Comparison of ENCODE assay signal across 28 mouse cellular contexts in the genomic region with DNA sequence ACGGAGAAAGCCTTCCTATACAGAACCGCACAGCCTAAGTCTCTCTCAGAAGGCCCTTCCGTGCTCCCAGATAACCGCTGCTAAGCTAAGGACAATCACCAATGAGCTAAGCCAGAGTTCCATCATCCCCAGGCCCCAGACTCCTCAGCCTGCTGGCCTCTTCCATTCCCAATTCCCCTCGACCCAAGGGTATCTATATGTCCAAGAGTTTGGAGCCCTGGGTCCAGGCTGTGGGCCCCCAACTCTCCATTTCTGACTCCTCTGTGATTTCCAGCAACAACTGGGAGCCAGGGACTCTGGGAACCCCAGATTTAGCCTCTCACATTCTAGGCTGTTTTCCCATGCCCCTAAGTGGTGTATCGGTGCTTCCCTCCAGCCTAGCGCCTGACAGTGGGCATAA.
DNase-seq lines count a peak whose midpoint lies in the region; ATAC-seq and TF ChIP-seq lines count a peak whose summit lies in the region.
"Had no signal": no experiment of that assay in that cellular context is flagged by ENCODE, and none has a peak within 500 bp of the region (broad histone marks: within the 10 kb centered on the region; RNA-seq: fewer than 3 reads in every experiment).

No protein-coding gene starts in this region.

- H3K27ac ChIP-seq in forebrain, embryonic 10.5 days: peak overlapping the region; percentile 26; the same call in 1 of the 2 replicates
- H3K27ac ChIP-seq in forebrain, embryonic 12.5 days: no peak overlapping the region
- H3K27ac ChIP-seq in heart, embryonic 10.5 days: no peak overlapping the region
- H3K27ac ChIP-seq in midbrain, embryonic 11.5 days (ENCODE audit: low read depth, low read length): no peak overlapping the region
- no peak overlapping the region for H3K27ac ChIP-seq in midbrain, embryonic 15.5 days
- peak overlapping the region; percentile 54 for H3K27ac ChIP-seq in small intestine, adult 2 months (ENCODE audit: insufficient read depth, low read depth, low read length)
- H3K27ac ChIP-seq: embryonic facial prominence, embryonic 12.5 days; forebrain, embryonic 13.5 days; forebrain, embryonic 15.5 days had no signal

- TF ChIP-seq CTCF in small intestine, adult 2 months (IDR thresholded peaks at IDR 0.05; ENCODE audit: extremely low read depth, insufficient read length, insufficient replicate concordance, low read depth, low read length): no peak

- H3K4me2 ChIP-seq in forebrain, embryonic 12.5 days: no peak overlapping the region
- no peak overlapping the region for H3K4me2 ChIP-seq in midbrain, embryonic 11.5 days
- H3K4me2 ChIP-seq in midbrain, embryonic 15.5 days: no peak overlapping the region
- H3K4me2 ChIP-seq: embryonic facial prominence, embryonic 12.5 days; forebrain, embryonic 13.5 days; forebrain, embryonic 15.5 days had no signal

- no peaks in the 10 kb centered on the region for H3K9me3 ChIP-seq in forebrain, embryonic 10.5 days
- no peaks in the 10 kb centered on the region for H3K9me3 ChIP-seq in forebrain, embryonic 12.5 days
- no peaks in the 10 kb centered on the region for H3K9me3 ChIP-seq in heart, embryonic 10.5 days
- no peaks in the 10 kb centered on the region for H3K9me3 ChIP-seq in midbrain, embryonic 11.5 days (ENCODE audit: control insufficient read depth, low read length)
- no peaks in the 10 kb centered on the region for H3K9me3 ChIP-seq in midbrain, embryonic 15.5 days
- H3K9me3 ChIP-seq: embryonic facial prominence, embryonic 12.5 days; forebrain, embryonic 13.5 days; forebrain, embryonic 15.5 days; G1E had no signal

- H3K9ac ChIP-seq in forebrain, embryonic 12.5 days: no peak overlapping the region
- H3K9ac ChIP-seq in midbrain, embryonic 11.5 days (ENCODE audit: low read length): no peak overlapping the region
- H3K9ac ChIP-seq in midbrain, embryonic 15.5 days: no peak overlapping the region
- H3K9ac ChIP-seq: embryonic facial prominence, embryonic 12.5 days; forebrain, embryonic 13.5 days; forebrain, embryonic 15.5 days; forebrain, postnatal 0 days had no signal

- no peaks in the 10 kb centered on the region for H3K36me3 ChIP-seq in forebrain, embryonic 10.5 days (replicated peaks)
- H3K36me3 ChIP-seq in forebrain, embryonic 12.5 days (replicated peaks): no peaks in the 10 kb centered on the region
- no peaks in the 10 kb centered on the region for H3K36me3 ChIP-seq in heart, embryonic 10.5 days
- H3K36me3 ChIP-seq in midbrain, embryonic 11.5 days (ENCODE audit: control insufficient read depth, insufficient read depth, low read length): no peaks in the 10 kb centered on the region
- H3K36me3 ChIP-seq in midbrain, embryonic 15.5 days (replicated peaks): no peaks in the 10 kb centered on the region
- H3K36me3 ChIP-seq in small intestine, adult 2 months (ENCODE audit: control insufficient read depth, insufficient read depth, low read length): no peaks in the 10 kb centered on the region
- H3K36me3 ChIP-seq: embryonic facial prominence, embryonic 12.5 days; forebrain, embryonic 15.5 days; G1E had no signal

- no peaks in the 10 kb centered on the region for H3K27me3 ChIP-seq in forebrain, embryonic 10.5 days (ENCODE audit: poor library complexity, severe bottlenecking)
- no peaks in the 10 kb centered on the region for H3K27me3 ChIP-seq in forebrain, embryonic 12.5 days
- no peaks in the 10 kb centered on the region for H3K27me3 ChIP-seq in heart, embryonic 10.5 days (ENCODE audit: insufficient read depth, poor library complexity, severe bottlenecking)
- no peaks in the 10 kb centered on the region for H3K27me3 ChIP-seq in midbrain, embryonic 11.5 days (ENCODE audit: control insufficient read depth, insufficient read depth, low read length)
- H3K27me3 ChIP-seq in midbrain, embryonic 15.5 days (replicated peaks): no peaks in the 10 kb centered on the region
- H3K27me3 ChIP-seq in small intestine, adult 2 months (ENCODE audit: control insufficient read depth, insufficient read depth, low read length): no peaks in the 10 kb centered on the region
- H3K27me3 ChIP-seq: CH12.LX; embryonic facial prominence, embryonic 12.5 days; forebrain, embryonic 13.5 days; forebrain, embryonic 15.5 days; Patski had no signal

- no peak for DNase-seq in forebrain, embryonic 10.5 days (ENCODE audit: extremely low spot score, low spot score)
- peak; percentile 77 for DNase-seq in heart, adult 11 months
- DNase-seq in heart, embryonic 10.5 days (ENCODE audit: low spot score): no peak
- peak; percentile 72 for DNase-seq in midbrain, embryonic 11.5 days (ENCODE audit: low spot score, missing footprints)
- DNase-seq: adrenal gland, adult 8-10 months; adrenal gland, postnatal 14 days; adrenal gland, postnatal 36 days; B cell, adult 2 months; cerebellum, adult 11 months; cerebellum, adult 18-20 months; cerebellum, adult 8-10 months; cerebellum, adult 9-11 months; cerebellum, postnatal 14 days; cerebellum, postnatal 36 days; embryo, embryonic 11 days; forebrain, postnatal 0 days had no signal

- ATAC-seq in forebrain, embryonic 12.5 days (ENCODE audit: low FRiP score): no peak
- ATAC-seq in midbrain, embryonic 11.5 days (ENCODE audit: low FRiP score): no peak
- no peak for ATAC-seq in midbrain, embryonic 15.5 days (replicated peaks)
- ATAC-seq in megakaryocyte-erythroid progenitor cell, adult 5-6 weeks (replicated peaks; ENCODE audit: low FRiP score, low TSS enrichment, poor library complexity, severe bottlenecking): no peak
- ATAC-seq: activated CD4-positive, CD25-positive, alpha-beta regulatory T cell, adult 4 months; CD4-positive, CD25-positive, alpha-beta regulatory T cell, adult 4 months; forebrain, embryonic 13.5 days; forebrain, embryonic 15.5 days; forebrain, postnatal 0 days; Patski had no signal

- WGBS in forebrain, embryonic 10.5 days: 94% methylated on average over 7 of the region's 7 CpGs
- WGBS in forebrain, embryonic 12.5 days: 94% methylated on average over 7 of the region's 7 CpGs
- WGBS in heart, embryonic 10.5 days: 89% methylated on average over 7 of the region's 7 CpGs
- WGBS in midbrain, embryonic 11.5 days: 89% methylated on average over 7 of the region's 7 CpGs
- WGBS in midbrain, embryonic 15.5 days: 95% methylated on average over 7 of the region's 7 CpGs
- 95% methylated on average over 7 of the region's 7 CpGs for WGBS in small intestine, adult 2 months

- peaks cover 4% of the 10 kb centered on the region for H3K4me1 ChIP-seq in forebrain, embryonic 10.5 days
- no peaks in the 10 kb centered on the region for H3K4me1 ChIP-seq in forebrain, embryonic 12.5 days
- peaks cover 5% of the 10 kb centered on the region; the same call in 1 of the 2 replicates for H3K4me1 ChIP-seq in heart, embryonic 10.5 days
- H3K4me1 ChIP-seq in midbrain, embryonic 11.5 days (ENCODE audit: control insufficient read depth, insufficient read depth, low read length): no peaks in the 10 kb centered on the region
- no peaks in the 10 kb centered on the region for H3K4me1 ChIP-seq in midbrain, embryonic 15.5 days
- H3K4me1 ChIP-seq in small intestine, adult 2 months (ENCODE audit: control insufficient read depth, insufficient read depth, insufficient read length, low read length): peaks cover 24% of the 10 kb centered on the region
- H3K4me1 ChIP-seq: forebrain, embryonic 13.5 days; forebrain, embryonic 15.5 days had no signal

- no peak for TF ChIP-seq POLR2A in small intestine, adult 2 months (IDR thresholded peaks at IDR 0.05; ENCODE audit: low read depth, low read length)

- no peak overlapping the region for H3K4me3 ChIP-seq in forebrain, embryonic 10.5 days
- H3K4me3 ChIP-seq in forebrain, embryonic 12.5 days (replicated peaks): no peak overlapping the region
- H3K4me3 ChIP-seq in heart, embryonic 10.5 days: no peak overlapping the region
- H3K4me3 ChIP-seq in midbrain, embryonic 11.5 days (ENCODE audit: low read depth, low read length): no peak overlapping the region
- no peak overlapping the region for H3K4me3 ChIP-seq in midbrain, embryonic 15.5 days
- H3K4me3 ChIP-seq in small intestine, adult 2 months (ENCODE audit: low read depth, low read length): no peak overlapping the region
- H3K4me3 ChIP-seq: embryonic facial prominence, embryonic 12.5 days; forebrain, embryonic 13.5 days; forebrain, embryonic 15.5 days had no signal

Comparison
In these comparisons a context has a peak if more than half of its experiments do, and no peak if none do; other contexts are left out.
1. DNase-seq: peak in heart, adult 11 months (single experiment) and midbrain, embryonic 11.5 days (single experiment); none in forebrain, embryonic 10.5 days (single experiment) and heart, embryonic 10.5 days (single experiment).
2. H3K27ac ChIP-seq: peak in forebrain, embryonic 10.5 days (single experiment) and small intestine, adult 2 months (single experiment); none in forebrain, embryonic 12.5 days (single experiment), heart, embryonic 10.5 days (single experiment), midbrain, embryonic 11.5 days (single experiment) and midbrain, embryonic 15.5 days (single experiment).